Mouse (Mus musculus): ENCODE results near the gene Traf3ip2.

The Traf3ip2 gene

DNA sequence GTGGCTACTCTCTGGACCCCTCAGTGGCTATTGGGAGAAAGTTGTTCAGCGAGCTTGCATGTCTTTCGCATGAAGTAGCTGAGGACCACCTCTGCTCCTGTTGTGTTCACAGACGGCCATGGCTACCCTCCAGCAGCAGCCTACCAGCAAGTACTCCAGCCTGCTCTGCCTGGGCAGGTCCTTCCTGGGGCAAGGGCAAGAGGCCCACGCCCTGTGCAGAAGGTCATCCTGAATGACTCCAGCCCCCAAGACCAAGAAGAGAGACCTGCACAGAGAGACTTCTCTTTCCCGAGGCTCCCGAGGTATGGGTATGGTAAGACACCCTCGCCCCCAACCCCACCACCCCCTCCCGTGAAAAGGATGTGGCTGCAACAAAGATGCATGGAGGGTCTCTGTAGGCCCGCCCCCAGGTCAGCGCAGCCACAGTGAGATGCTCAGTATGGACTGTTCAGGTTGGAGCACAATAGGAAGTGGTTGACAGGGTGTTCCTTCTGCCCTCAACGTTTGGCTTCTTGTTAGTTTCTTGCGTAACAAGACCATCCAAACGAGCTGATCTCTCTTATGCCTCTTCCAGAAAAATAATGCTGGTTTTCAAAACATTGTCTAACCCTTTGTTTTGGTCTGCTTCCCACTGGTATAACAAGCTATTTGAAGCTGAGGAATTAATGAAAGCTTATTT is 21.8 kb downstream of the Traf3ip2 start:
- no peak for DNase-seq

DNA sequence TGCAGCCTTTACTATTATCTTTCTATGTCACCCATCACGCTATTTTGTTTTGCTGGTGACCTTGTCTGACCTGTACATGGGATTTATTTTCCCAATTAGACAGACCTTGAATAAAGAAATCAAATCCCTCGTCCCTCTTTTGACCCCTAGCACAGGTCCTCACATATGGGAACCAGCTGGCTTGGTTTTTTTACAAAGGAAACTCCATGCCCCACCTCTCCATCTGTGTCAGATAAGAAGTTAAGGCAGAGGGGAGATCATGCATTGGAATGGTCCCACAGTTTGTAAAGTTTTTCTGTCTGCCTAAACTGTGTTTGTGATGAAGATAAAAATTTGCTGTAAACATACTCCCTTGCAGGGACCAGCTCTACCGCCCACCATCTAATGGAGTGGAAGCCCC is 26.1 kb downstream of the Traf3ip2 start:
- no peak for DNase-seq

DNA sequence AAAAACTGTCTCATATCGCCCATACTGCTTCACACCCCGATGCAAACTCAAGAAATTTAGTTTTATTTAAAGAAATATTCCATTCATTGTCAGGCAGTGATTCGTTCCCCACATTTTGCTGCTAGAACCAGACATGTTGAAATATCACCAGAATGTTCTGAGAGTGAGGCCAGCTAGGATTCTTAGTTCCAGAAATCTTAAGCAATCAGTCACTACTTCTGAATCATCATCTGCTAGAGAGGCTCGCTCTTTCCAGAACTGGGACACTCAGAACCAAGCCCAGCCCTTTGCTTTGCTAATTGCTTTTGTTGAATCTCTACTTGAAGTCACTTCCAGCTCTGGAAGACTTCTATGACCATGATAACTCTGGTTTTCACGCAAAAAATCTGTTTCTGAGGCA is 27.0 kb downstream of the Traf3ip2 start:
- DNase-seq: no peak

DNA sequence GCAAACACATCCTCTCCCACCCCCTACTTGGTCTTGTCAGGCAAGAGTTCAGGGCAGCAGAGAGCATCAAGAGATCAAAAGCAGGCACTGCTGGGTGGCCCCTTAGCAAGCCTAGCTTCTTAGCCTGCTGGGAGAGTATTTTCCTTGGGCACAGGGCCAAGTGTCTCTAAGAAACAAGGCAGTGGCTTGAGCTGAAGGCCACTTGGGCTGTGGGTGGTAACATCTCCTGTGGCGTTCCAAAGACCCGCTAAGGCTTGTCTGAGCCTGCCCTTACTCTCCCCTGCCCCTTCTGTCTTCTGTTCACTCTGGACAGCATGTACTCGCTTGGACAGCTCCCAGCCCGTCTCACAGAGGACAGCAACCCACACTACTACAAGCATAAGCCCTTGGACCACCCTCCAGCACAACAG is 28.1 kb downstream of the Traf3ip2 start:
- DNase-seq: no peak

DNA sequence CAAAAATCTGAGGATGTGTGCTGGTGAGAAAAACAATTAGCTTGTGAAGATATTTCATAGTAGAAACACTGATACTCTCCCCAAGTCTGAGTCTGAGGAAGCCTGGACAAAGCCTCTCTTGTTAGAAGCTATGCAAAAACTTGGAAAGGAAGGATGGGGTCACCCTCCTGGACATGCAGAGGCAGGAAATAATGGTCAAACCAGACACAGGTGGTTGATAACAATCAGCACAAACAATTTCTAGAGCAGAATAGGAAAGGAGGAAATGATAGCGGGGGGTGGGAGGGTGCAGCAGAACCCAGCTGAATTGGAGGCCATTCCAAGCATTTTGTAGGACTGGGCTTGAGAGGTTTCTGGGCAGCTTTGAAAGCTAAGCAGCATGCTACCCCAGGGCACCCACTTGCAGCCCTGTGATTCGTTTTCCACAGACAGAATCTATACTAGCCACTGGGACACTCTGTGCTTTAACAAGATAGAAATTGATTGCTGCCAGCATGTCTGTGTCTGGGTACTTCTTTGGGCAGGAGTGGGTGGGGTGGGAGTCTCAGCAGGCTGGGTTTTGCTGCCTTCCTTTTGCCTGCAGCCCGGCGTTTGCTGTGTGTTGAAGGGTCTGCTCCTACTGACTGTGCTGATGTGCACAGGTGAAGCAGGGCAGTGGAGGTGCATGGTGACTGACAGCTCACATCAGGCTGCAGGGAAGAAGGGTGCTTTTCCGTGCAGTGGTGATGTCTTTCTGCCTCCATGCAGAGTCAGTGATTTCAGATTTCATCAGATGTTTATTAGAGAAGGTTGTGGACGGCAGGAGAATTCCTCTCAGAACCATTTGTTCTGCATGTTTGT is 33.3 kb downstream of the Traf3ip2 start:
- DNase-seq: no peak

DNA sequence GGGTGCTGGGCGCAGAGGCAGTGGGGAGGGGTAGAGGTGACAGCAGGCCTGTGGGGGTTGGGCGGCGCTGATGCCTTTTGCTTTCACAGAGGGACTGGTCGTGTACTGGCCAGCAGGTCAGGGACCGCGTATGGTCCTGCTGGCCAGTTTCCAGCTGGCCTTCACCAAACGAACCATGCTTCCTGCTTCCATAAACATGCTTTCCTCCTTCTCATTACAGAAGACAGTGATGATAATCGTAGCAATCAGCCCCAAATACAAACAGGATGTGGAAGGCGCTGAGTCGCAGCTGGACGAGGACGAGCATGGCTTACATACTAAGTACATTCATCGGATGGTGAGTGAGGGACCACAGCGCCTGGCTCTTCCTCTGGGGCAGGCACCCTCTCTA is 33.9 kb downstream of the Traf3ip2 start:
- peak; percentile 80 for DNase-seq

DNA sequence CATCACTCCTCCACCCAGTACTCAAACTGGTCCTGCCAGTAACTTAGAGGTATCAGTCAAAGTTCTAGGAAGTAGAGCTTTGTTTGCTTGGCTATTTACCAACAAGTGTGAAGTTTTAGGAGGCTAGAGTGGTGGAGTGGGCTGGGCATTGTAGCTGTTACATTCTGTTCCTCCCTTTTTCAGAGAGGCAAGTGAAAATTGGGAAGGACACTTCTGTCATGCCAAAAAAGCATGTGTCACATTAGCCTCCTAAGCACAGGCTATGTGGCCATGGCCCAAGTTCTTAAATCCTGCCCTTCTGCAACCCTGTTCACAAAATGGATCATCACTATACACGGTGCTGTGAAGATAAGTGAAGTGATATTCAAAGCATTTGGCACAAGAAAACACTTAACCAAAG is 34.4 kb downstream of the Traf3ip2 start:
- peak; percentile 55 for DNase-seq

DNA sequence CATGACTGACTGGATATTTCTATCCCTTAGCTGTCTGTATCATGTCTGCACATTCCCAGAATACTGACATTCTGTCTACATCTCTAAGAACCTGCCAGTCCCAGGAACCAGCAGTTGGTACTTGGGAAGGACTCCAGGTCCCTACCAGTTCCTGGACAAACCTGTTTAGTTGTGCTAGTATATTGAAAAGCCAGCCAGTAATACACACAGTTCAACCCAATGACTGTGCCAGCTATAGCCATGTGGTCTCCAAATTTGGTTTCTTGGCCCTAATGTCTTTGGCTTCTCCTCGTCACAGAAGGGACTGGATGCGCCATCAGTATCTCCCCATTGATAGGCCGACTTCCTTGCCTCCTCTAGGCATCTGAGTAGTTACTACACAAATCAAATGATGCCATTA is 35.5 kb downstream of the Traf3ip2 start:
- DNase-seq: peak; percentile 93

DNA sequence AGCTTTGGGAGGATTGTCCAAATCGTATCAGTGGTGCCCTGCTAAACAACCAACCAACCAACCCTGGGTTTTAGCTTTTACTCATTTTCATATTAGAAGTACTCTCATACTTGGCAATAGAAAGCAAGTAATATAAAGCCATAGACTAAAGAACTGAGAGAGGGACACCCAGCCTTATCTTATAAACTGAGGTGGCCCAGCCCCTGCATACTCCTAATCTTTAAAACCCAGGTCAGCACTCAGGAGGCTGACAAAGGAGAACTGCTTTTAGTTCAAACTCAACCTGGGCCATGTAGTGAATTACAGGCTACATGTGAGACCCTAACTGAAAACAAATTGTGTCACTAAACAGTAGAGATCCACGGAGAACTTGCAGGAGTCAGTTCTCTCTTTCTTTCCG is 36.8 kb downstream of the Traf3ip2 start:
- DNase-seq: no peak

DNA sequence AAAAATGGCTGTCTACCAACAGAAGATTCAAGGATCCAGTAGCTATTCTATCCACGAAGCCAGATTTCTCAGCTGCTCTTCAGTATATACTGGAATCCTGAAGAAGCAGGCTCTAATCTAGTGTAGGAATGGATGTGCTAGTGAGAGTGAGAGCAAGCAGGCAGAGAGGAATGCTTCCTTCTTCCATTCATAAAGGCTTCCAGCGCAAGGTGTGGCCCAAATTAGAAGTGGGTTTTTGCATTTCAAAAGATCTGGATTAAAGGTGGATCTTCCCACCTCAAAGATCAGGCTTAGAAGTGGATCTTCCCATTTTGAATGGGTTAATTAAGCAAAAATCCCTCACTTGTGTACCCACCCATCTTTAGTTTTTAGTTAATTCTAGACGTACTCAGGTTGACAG is 37.6 kb downstream of the Traf3ip2 start:
- no peak for DNase-seq

DNA sequence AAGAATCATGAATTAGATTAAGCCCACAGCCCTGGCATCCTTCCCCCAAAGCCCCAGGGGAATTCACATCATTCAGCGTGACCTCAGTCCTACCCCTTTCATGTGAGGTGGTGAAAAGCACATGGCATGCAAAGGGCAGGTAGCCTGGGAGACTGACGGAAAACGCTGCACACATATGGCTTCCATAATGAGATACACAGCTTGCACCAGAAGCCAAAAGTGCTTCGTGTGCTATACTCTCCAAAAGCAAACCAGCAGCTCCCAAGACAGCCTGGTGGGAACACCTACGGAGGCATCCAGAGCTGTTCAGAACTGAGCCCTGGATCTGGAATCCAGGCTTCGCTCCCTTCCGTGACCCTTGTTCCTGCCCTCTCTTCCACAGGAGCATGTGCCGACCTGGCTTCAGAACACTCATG is 41.3 kb downstream of the Traf3ip2 start:
- no peak for DNase-seq

DNA sequence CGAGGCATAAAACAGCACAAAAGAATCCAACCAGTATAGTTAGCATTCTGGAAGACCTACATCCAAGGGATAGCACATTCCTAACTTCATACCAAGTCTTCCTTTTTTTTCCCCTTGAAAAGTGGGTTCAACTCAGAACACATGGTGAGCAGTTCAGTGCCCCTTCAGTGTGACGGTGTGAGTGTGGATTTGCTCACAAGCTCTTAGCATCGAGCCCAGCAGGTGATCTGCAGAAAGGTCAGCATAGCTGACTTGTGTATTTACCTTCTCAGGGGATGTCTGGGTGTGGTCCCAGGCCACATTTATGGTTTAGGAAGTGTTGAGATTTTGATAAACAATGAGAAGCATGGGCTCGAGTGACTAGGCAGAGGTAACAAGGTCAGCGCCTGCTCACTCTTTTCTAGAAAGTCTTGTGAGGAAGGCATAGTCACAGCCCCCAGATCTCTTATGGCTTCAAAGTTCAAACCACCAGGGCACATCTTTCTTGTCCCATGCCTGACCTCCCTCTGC is 46.2 kb downstream of the Traf3ip2 start:
- peak; percentile 24 for DNase-seq

DNA sequence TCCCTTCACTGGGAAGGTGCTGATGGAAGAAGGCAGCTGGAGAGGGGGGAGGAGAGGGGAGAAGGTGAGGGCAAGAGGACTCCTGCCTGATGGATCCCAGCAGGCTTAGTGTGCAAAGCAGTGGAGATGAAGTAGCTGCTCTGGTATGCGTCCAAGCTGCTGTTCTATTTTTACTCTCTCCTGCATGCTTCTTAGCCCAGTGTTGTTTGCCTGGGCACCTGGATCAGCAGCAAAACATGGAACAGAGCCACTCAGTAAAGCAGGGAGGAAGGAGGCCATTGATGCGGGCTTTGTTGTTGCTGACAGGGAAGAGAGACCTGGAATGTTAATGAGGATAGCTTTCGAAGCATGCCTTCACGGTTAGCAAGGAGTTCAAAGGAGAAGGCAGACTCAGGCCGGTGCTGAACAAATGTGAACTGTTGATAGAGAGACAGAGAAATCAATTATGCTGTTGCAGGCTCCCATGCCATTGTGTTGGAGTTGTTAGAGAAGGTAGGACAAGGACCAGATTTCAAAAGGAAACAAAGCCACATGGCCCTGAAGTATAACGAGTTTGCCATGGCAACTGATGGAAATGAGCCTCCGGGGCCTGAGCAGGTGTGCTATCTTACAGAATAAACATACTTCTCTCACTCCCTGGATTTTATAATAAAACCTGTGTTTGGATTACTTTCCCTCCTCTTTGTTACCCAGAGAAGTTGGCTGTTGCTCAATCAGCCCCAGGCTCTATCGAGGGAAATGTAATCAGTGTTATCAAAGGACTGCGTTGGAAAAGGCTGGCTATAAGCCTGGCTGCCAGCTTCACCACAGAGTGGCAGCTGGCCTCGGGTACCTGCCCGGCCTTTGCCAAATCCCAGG is 46.9 kb downstream of the Traf3ip2 start:
- DNase-seq: peak; percentile 75

DNA sequence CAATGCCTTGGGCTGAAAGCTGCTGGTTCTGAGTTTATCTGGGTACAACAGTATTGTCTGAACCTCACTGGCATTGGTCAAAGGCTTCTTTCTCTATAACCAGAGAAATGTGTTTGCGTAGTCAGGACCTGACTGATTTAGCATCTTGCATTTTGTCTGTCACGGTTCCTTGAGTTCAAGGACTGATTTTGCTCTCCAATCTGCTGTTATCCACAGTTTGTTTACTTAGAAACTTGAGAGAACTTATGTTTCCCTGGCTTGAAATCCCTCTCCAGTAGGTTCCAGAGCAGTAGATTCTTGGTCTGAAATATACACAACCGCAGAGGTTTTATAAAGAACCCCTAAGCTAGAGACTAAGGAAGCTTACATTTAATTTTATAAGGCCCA is 47.5 kb downstream of the Traf3ip2 start:
- no peak for DNase-seq

DNA sequence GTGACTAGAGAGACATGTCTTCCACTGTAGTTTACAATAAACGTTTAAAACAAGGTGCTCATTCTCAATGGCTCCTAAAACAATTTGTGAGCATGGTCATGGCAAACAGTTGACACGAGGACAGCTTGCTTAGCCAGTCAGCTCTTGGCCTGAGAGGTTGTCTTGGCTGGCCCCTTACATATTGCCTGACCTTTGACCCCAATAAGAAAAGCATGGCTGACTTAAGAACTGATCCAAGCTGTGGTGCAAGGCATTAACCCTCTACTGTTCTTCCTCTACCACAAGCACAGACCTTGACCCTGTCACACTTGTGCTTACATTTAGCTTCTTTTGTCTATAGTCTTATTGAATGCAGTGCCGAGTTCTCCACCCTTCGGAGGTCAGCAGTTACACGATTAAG is 48.0 kb downstream of the Traf3ip2 start:
- DNase-seq: peak; percentile 25

DNA sequence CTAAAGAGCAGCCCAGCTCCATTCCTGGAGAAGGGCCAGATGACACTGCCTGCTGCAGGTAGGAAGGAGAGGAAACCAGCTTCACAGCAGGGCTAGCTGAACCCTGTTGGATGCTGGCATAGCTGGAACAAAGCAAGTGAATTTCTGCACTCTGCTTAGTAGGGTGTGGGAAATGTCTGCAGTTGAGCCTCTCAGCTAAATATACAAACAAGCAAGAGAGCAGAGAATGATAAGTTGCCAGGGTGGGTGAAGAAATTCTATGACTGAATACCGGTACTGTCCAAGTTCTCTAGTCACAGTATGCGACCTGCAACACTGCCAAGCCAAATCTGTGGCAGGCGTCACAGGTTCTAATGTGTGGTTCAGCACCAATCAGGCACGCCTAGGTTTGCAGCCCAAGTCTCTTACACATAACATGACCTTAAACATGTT is 52.4 kb downstream of the Traf3ip2 start:
- peak; percentile 67 for DNase-seq

DNA sequence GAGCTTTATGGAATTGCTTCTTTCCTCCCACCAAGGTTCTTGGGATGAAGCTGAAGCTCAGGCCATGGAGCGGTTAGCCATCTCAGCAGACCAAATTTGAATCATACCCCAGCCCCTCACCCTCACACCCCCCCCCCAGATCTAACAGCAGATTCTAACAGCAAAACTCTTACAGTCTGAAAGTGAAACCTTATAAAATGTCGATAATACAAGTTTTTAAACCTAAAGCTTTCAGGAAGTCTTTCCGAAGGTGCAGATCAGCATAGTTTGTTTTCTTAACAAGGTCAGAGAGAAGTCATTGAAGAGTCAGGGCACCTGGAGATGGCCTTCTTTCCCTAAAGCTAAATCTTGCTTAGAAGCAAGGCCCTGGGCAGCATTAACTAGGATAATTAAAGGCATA is 53.3 kb downstream of the Traf3ip2 start:
- no peak for DNase-seq

DNA sequence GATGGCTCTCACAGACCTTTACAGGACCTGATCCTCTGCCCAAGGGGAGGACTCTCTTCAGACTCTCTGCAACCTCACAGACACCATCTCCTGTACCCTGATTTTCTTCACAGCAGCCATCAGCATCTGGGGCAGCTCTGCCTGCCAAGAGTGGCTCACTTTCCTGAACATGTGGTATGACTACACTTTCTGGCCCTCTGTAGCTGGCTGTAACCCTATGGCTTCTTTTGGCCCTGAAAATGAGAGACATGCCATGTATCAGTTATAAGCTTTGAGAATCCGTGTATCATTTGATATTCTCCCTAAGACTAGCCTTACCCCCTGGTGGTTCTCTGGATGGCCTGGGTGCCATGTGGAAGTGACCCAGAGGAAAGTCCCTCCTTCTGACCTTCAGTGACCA is 58.7 kb downstream of the Traf3ip2 start:
- DNase-seq: no peak

DNA sequence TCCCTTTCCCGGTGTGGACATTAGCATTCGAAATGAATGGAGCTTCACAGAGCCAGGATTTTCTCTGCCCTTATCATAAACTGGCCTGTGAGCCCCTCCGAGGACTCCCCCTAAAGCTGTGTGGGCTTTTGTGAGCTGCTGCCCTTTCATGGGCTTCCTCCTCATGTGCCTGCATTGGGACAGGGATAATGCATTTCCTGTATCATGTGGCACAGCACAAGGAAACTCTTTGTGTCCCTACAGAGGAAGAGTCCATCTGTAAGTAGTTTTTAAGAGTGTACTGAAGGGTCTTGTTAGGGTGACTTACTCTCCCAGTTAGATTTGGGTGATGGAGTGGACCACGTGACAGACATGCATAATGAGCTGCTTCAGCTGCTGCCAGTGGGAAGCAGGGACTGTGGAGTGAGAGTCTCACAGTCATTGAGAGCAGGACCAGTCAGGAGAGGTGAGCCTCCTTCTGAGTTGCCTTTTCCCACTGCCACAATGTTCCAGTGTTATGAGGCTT is 59.9 kb downstream of the Traf3ip2 start:
- no peak for DNase-seq

DNA sequence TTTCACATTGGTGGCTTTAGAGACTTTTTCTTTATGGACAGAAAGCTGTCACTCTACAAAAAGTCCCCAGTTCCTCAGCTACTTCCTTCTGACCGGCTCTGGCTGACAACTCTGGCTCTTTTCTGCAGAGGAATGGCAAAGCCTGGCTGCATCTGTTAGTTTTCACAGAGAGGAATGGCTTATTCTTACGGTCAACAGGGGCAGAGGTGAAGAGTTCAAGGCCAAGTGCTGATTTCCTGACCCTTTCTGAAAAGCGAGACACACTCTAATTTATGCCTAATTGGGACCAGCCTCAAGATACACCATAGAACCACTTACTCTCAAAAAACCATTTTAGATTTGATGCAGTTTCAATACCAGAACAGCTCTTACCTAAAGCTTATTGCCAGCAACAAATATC is 61.4 kb downstream of the Traf3ip2 start:
- no peak for DNase-seq

DNA sequence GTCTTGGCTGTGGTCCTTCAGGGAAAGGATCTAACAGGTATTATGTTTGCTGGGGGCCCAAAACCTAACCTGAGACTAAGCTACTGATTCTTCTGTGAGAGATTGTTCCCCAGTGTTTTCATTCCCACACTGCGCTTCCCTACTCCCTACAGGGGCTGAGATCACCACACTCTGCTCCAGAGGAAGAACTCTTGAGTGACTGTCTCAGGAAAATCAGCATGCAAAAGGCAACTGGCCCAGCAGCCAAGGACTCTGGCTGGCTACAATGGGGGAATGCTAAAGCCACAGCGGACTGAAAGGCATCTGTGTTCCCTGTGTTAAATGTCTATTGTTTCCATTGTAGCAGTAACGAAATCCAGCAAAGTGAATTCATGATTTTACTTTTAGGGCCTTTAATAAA is 62.0 kb downstream of the Traf3ip2 start:
- DNase-seq: no peak

DNA sequence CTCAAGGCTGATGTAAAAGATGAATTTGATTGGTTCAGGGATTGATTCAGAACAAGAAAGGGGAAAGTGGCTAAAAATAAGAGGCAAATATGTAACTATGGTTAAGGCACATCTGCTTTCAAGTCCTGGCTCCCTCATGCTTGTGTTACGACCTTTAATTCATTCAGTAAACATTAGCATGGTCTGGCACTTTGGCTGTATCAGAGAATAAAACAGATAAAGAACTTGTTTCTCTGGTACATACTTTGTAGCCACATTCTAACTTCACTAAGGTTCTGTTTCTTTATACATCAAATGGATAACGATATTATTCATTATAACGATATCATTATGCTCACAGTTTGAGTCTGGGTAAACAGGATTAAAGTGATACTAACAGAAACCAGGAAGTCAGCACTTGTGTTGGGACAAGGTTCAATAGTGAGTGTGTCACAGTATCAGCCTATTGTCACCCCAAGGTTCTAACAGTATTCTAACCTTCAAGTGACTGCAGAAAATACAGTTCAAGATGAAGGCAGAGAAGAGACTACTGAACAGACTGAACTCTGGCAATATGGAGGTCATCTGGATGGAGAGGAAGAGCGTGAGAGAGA is 65.6 kb downstream of the Traf3ip2 start:
- no peak for DNase-seq

DNA sequence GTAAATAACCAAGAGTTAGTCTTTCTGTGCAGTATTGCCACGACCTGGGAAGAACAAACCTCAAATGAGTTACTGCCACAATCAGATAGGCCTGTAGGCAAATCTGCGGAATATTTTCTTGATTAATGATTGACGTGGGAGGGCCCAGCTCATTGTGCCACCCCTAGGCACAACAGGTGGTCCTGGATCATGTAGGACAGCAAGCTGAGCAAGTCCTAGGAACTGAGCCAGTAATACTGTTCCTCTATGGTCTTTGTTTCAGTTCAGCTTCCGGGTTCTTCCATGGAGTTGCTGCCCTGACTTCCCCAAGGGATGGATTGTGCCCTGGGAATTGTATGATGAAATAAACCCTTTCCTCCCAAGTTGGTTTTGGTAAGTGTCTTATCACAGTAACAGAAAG is 68.3 kb downstream of the Traf3ip2 start:
- DNase-seq: no peak
